Mouse (Mus musculus) CH12.LX (cell line): ENCODE measurements around the gene Mark2.

Experiments
- CTCF ChIP-seq, 2 experiments: IDR thresholded peaks in 1 of 2; conservative IDR thresholded peaks in 1 of 2; 2 replicates each; pipeline ENCODE4 v1.5.1; 2011 to 2012; ENCODE audit warnings: low read depth in 2 of 2, low read length in 2 of 2, improper control_type of control experiment in 1 of 2, inconsistent platforms in 1 of 2, mild to moderate bottlenecking in 1 of 2, moderate library complexity in 1 of 2
- RAD21 ChIP-seq: IDR thresholded peaks from 2 replicates; pipeline ENCODE4 v1.6.1; 2011; ENCODE audit warnings: low read depth, mild to moderate bottlenecking, low read length, improper control_type of control experiment, moderate library complexity

DNA sequence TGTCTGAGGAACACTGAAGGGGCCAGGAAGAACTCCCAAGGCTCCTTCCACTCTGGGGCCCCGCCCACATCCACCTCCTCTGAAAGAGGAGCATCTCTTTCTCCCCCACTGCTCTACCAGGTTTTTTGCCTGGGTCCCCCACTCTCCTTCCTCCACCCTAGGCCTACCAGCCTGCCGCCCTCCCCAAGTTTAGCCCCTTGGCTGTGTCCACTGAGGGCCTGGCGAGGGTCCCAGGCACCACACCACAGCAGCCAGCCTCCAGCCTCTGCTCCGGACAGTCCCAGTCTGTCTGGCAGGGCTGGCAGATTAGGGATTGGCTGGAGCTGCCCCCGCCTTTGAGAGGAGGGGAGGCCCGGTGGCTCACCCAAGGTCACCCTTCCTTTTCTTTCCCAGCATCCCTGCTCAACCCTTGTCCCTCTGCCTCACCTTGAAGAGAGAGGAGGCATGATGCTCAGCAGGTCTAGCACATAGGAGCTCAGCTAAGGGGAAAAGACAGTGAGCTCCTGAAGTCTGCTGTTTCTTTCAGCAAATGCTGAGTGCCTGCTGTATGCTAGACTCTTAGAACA, 76.8 kb downstream of the Mark2 start:
- TF ChIP-seq RAD21 (no peak), CTCF (conservative IDR thresholded peaks at IDR 0.05 in 1 of 2, IDR thresholded peaks at IDR 0.05 in 1 of 2; ENCODE audit: low read depth in 2 of 2, low read length in 2 of 2) (no peak)
